Mouse (Mus musculus) hindbrain, embryonic 13.5 days (tissue): ENCODE measurements around the gene Cfap44. TPM values are rescaled to one million over a fixed set of nuclear protein-coding genes. Genes with fewer than 3 reads are reported as not detected.

ENCODE experiments used
- ATAC-seq: fragments of 200-750 bp; cut with Nextera tagmentation; 2 replicates; pipeline ENCODE4 v1.8.0; 2017; ENCODE audit warnings: moderate TSS enrichment; ENCODE audit not compliant: low FRiP score
- H3K27ac ChIP-seq: fragments of 300-500 bp; sonication (generic); 2 replicates; pipeline ENCODE4 v1.5.1; 2015; ENCODE audit warnings: inconsistent platforms, mild to moderate bottlenecking, moderate library complexity
- H3K27me3 ChIP-seq: fragments of 300-500 bp; sonication (generic); 2 replicates; pipeline ENCODE4 v1.6.1; 2015; ENCODE audit warnings: mild to moderate bottlenecking, inconsistent platforms
- H3K36me3 ChIP-seq: fragments of 300-500 bp; sonication (generic); 2 replicates; pipeline ENCODE4 v1.6.1; 2015; ENCODE audit warnings: mild to moderate bottlenecking, inconsistent platforms
- H3K4me1 ChIP-seq: fragments of 300-500 bp; sonication (generic); replicated peaks from 2 replicates; pipeline ENCODE4 v1.6.1; 2015; ENCODE audit warnings: inconsistent platforms
- H3K4me2 ChIP-seq: fragments of 300-500 bp; sonication (generic); 2 replicates; pipeline ENCODE4 v1.6.1; 2015; ENCODE audit warnings: inconsistent platforms, mild to moderate bottlenecking, moderate library complexity
- H3K4me3 ChIP-seq: fragments of 300-500 bp; sonication (generic); 2 replicates; pipeline ENCODE4 v1.5.1; 2015; ENCODE audit warnings: mild to moderate bottlenecking, inconsistent platforms
- H3K9ac ChIP-seq: fragments of 300-500 bp; sonication (generic); 2 replicates; pipeline ENCODE4 v1.6.1; 2015; ENCODE audit warnings: mild to moderate bottlenecking, inconsistent platforms
- H3K9me3 ChIP-seq: fragments of 300-500 bp; sonication (generic); 2 replicates; pipeline ENCODE4 v1.6.1; 2016; ENCODE audit warnings: inconsistent platforms
- WGBS: fragments of 180-500 bp; shearing (Covaris S2); methylation state at CpG from one replicate; pipeline ENCODE4 v1.1.7; 2015; 5-methylcytosine and 5-hydroxymethylcytosine counted together
- polyA plus RNA-seq: library from polyadenylated mRNA; unstranded; fragments of >200 nt; fragmentation: Nextera tagmentation; extraction: Ambion mirVana; gene quantifications from 2 replicates; pipeline ENCODE4 v1.2.1, GENCODE M21; 2015

Gene Cfap44
- polyA plus RNA-seq, 1 experiment from 2014 or later: 8.5 TPM

- no peak overlapping the region for H3K9ac ChIP-seq
- no peak overlapping the region for H3K4me2 ChIP-seq
- H3K9me3 ChIP-seq: no peaks in the 10 kb centered on the region
- no peak overlapping the region for H3K4me3 ChIP-seq
- WGBS: 77% methylated on average over 8 of the region's 8 CpGs
- H3K36me3 ChIP-seq: peaks cover 13% of the 10 kb centered on the region
- no peaks in the 10 kb centered on the region for H3K27me3 ChIP-seq
- no peak for ATAC-seq
- H3K27ac ChIP-seq: peak overlapping the region; percentile 25; the same call in 1 of the 2 replicates
- peaks cover 27% of the 10 kb centered on the region for H3K4me1 ChIP-seq
Measured at GRCm38 (mm10) chr16:44485691-44486090, 91.1 kb downstream of the Cfap44 start.

DNA sequence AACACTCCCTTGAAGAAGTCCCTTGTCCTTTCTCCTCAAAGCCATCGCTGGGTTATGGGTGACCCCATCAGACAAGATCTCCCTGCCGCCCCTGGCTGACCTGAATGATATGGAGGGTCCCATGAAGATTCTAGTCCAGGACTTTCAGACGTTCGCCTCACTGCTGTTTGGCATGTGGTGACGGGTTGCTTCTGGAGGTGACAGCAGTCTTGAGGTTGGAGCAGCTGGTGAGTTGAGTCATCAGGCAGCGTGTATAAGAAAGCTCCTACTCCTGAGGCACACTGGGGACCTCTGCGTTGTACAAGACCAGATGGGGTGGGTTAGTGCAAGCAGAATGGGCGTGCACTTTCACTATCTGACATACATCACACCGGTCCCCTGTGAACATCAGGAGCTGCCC, 92.0 kb downstream of the Cfap44 start:
- Histone ChIP-seq H3K9me3 (no peaks in the 10 kb centered on the region), H3K4me2 (no peak overlapping the region)
- WGBS: 75% methylated on average over 9 of the region's 9 CpGs

DNA sequence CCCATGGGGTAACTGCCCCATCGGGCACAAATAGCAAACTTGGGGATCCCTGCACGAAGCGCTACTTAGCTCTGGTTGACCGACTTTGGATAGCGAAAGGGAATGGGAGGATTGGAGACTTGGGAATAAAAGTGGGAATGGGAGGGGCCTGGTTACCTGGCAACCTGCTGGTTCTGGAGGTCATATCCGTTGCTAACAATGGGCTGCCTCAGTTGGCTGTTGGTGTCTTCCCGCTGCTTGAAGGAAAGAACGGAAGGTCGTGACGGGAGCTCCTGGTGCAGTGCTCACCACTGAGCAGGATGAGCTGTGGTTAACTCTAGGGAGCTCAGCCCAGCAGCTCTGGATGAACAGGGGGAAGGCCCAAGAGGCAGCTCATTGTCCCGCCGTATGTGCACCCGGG, 92.6 kb downstream of the Cfap44 start:
- Histone ChIP-seq H3K27me3 (no peaks in the 10 kb centered on the region), H3K4me2 (no peak overlapping the region), H3K36me3 (peaks cover 23% of the 10 kb centered on the region), H3K4me3 (no peak overlapping the region), H3K27ac (peak overlapping the region; percentile 60; the same call in 1 of the 2 replicates), H3K9me3 (no peaks in the 10 kb centered on the region), H3K9ac (peak overlapping the region; percentile 13; the same call in 1 of the 2 replicates), H3K4me1 (peaks cover 21% of the 10 kb centered on the region)
- 68% methylated on average over 13 of the region's 13 CpGs for WGBS
- no peak for ATAC-seq

More for the DNA sequence above, 92.0 kb downstream of the Cfap44 start:
- Histone ChIP-seq H3K4me3 (no peak overlapping the region), H3K27ac (no peak overlapping the region; the same call in 1 of the 2 replicates), H3K9ac (no peak overlapping the region), H3K36me3 (peaks cover 22% of the 10 kb centered on the region), H3K27me3 (no peaks in the 10 kb centered on the region), H3K4me1 (peaks cover 27% of the 10 kb centered on the region)
- ATAC-seq: no peak

- no peak overlapping the region for H3K27ac ChIP-seq
- 90% methylated on average over 9 of the region's 9 CpGs for WGBS
- no peak overlapping the region for H3K4me2 ChIP-seq
- ATAC-seq: no peak
- no peaks in the 10 kb centered on the region for H3K27me3 ChIP-seq
- H3K4me1 ChIP-seq: peaks cover 49% of the 10 kb centered on the region
- H3K4me3 ChIP-seq: no peak overlapping the region
- no peaks in the 10 kb centered on the region for H3K9me3 ChIP-seq
- no peak overlapping the region for H3K9ac ChIP-seq
- peaks cover 23% of the 10 kb centered on the region for H3K36me3 ChIP-seq
Measured at GRCm38 (mm10) chr16:44491051-44491450, 96.5 kb downstream of the Cfap44 start.

- H3K27me3 ChIP-seq: no peaks in the 10 kb centered on the region
- no peaks in the 10 kb centered on the region for H3K9me3 ChIP-seq
- peaks cover 18% of the 10 kb centered on the region for H3K36me3 ChIP-seq
- no peak overlapping the region for H3K4me2 ChIP-seq
- no peak for ATAC-seq
- H3K27ac ChIP-seq: no peak overlapping the region
- 93% methylated on average over 6 of the region's 6 CpGs for WGBS
- no peak overlapping the region for H3K9ac ChIP-seq
- H3K4me1 ChIP-seq: peaks cover 42% of the 10 kb centered on the region
- H3K4me3 ChIP-seq: no peak overlapping the region
Measured at GRCm38 (mm10) chr16:44492151-44492550, 97.6 kb downstream of the Cfap44 start.

DNA sequence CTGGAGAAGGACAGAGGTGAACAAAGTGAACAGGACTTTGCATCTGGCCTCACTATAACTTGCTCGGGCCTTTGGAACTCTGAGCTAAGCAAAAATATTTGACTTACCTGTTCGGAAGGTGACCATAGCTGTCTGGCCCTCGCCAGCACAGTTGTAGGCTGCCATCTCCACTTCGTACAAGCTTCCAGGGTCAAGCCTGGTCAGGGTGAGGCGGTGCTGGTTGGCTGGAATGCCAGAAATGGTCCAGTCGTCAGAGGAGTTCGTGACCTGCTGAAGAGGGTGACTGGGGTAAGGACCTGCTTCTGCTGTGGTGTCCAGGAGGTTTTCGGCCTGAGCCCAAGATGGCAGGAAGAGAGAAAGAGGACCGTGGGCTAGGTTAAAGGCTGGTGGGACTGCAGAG, 98.1 kb downstream of the Cfap44 start:
- ATAC-seq: no peak
- no peak overlapping the region for H3K4me3 ChIP-seq
- H3K4me2 ChIP-seq: no peak overlapping the region
- peaks cover 22% of the 10 kb centered on the region for H3K36me3 ChIP-seq
- no peaks in the 10 kb centered on the region for H3K9me3 ChIP-seq
- WGBS: 88% methylated on average over 9 of the region's 9 CpGs
- peaks cover 38% of the 10 kb centered on the region for H3K4me1 ChIP-seq
- H3K27ac ChIP-seq: peak overlapping the region; percentile 75
- no peaks in the 10 kb centered on the region for H3K27me3 ChIP-seq
- no peak overlapping the region for H3K9ac ChIP-seq

GRCm38 (mm10) chr16:44493868-44494267, 99.3 kb downstream of the Cfap44 start:
- no peak for ATAC-seq
- 29% methylated on average over 6 of the region's 6 CpGs for WGBS
- no peak overlapping the region for H3K9ac ChIP-seq
- H3K27ac ChIP-seq: peak overlapping the region; percentile 75
- H3K9me3 ChIP-seq: no peaks in the 10 kb centered on the region
- H3K27me3 ChIP-seq: no peaks in the 10 kb centered on the region
- H3K4me3 ChIP-seq: no peak overlapping the region
- no peak overlapping the region for H3K4me2 ChIP-seq
- H3K36me3 ChIP-seq: peaks cover 34% of the 10 kb centered on the region
- H3K4me1 ChIP-seq: peaks cover 38% of the 10 kb centered on the region

DNA sequence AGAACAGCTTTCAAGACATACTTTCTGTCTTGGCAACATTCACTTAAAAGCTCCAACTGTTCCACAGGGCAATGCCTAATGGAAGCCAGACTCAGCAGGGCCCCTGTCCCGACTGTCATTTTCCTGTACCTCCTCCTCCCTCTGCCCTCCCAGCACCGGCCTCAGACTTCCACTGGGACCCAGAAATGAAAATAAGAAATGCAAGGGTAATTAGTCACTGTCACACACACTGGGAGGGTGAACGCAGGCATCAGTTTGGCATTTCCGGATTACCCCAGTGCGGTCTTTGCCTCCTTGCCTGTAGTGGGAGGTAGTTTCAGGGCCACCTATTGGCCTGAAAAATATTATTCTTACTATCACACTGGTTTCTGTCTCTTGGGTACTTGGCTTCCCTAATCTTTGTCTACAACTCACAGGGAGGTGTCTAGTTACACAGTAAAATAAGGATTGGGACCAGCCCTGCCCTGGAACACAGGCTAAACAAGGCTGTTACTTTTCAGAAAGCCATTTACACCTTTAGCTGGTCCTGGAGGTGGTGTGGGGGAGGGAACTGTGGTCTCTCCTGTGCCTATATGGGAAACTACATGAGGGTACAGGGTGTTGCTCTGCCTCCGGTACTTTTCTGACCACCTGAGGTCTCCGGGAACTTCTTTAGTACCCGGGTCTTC, 100.0 kb downstream of the Cfap44 start:
- 36% methylated on average over 8 of the region's 8 CpGs for WGBS
- no peaks in the 10 kb centered on the region for H3K9me3 ChIP-seq
- H3K4me2 ChIP-seq: no peak overlapping the region
- peak; percentile 62 for ATAC-seq
- no peaks in the 10 kb centered on the region for H3K27me3 ChIP-seq
- peaks cover 39% of the 10 kb centered on the region for H3K36me3 ChIP-seq
- peaks cover 38% of the 10 kb centered on the region for H3K4me1 ChIP-seq
- H3K27ac ChIP-seq: peak overlapping the region; percentile 75
- no peak overlapping the region for H3K4me3 ChIP-seq
- H3K9ac ChIP-seq: no peak overlapping the region

DNA sequence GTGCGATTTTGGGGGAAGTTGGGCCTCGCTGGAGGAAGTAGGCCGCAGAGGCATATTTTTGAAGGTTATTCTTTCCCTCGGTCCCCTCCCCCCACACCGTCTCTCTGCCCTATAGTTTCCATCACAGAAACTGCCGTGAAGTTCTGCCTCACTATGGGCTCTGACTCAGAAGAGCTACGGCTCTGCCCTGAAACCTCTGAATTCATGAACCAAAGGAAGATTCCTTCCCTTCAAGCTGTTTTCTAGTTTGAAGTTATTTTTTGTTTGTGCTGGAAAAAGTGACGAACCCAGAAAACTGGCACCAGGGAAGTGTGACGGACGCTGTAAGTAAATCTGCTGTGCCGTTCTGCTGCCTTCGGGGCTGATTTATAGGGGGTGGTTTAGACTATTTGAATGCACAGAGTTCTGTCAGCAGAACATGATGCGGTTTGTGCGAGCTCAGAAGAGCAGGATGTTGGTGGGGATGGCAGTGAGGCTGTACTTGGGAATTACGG, 102.4 kb downstream of the Cfap44 start:
- Histone ChIP-seq H3K4me3 (no peak overlapping the region), H3K36me3 (peaks cover 46% of the 10 kb centered on the region), H3K9me3 (no peaks in the 10 kb centered on the region), H3K9ac (0 out of 2 replicates have a peak overlapping the region, but pooled peaks have one; percentile 24), H3K27ac (peak overlapping the region; percentile 58; the same call in 1 of the 2 replicates), H3K4me2 (no peak overlapping the region), H3K27me3 (no peaks in the 10 kb centered on the region), H3K4me1 (peaks cover 38% of the 10 kb centered on the region)
- 80% methylated on average over 15 of the region's 15 CpGs for WGBS
- no peak for ATAC-seq

GRCm38 (mm10) chr16:44498447-44498846, 103.9 kb downstream of the Cfap44 start:
- Histone ChIP-seq H3K27ac (no peak overlapping the region), H3K9me3 (no peaks in the 10 kb centered on the region), H3K9ac (no peak overlapping the region), H3K36me3 (peaks cover 58% of the 10 kb centered on the region), H3K4me2 (no peak overlapping the region), H3K4me3 (no peak overlapping the region), H3K4me1 (peaks cover 35% of the 10 kb centered on the region), H3K27me3 (no peaks in the 10 kb centered on the region)
- no peak for ATAC-seq
- WGBS: 88% methylated on average over 3 of the region's 3 CpGs

DNA sequence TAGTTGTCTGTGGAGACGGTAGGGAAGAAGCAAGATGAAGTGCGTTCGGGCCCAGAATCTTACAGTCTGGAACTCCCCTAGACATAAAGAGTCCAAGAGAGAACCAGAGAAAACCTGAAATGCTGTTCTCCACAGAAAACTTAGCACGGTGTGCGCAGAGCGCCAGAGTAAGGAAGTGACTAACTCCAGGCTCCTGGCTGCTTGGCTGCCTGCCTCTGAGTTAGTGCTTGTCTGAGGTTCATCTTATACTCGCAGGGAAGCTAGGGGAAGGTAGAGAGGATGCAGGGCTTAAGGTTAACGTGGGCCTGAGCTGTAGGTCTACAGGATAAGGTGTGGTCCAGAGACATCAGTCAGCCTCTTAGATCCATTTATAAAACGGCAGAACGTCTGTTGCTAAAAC, 107.2 kb downstream of the Cfap44 start:
- H3K27ac ChIP-seq: no peak overlapping the region
- no peaks in the 10 kb centered on the region for H3K9me3 ChIP-seq
- no peak overlapping the region for H3K4me2 ChIP-seq
- ATAC-seq: no peak
- peaks cover 7% of the 10 kb centered on the region; the same call in 1 of the 2 replicates for H3K4me1 ChIP-seq
- no peak overlapping the region for H3K4me3 ChIP-seq
- H3K9ac ChIP-seq: no peak overlapping the region
- no peaks in the 10 kb centered on the region for H3K27me3 ChIP-seq
- 92% methylated on average over 10 of the region's 10 CpGs for WGBS
- H3K36me3 ChIP-seq: peaks cover 69% of the 10 kb centered on the region

- no peak for ATAC-seq
- no peaks in the 10 kb centered on the region for H3K9me3 ChIP-seq
- H3K9ac ChIP-seq: no peak overlapping the region
- 87% methylated on average over 7 of the region's 7 CpGs for WGBS
- peaks cover 13% of the 10 kb centered on the region; the same call in 1 of the 2 replicates for H3K4me1 ChIP-seq
- no peak overlapping the region for H3K4me3 ChIP-seq
- H3K4me2 ChIP-seq: no peak overlapping the region
- H3K27me3 ChIP-seq: no peaks in the 10 kb centered on the region
- H3K36me3 ChIP-seq: peaks cover 67% of the 10 kb centered on the region
- peak overlapping the region; percentile 9; the same call in 1 of the 2 replicates for H3K27ac ChIP-seq
Measured at GRCm38 (mm10) chr16:44502325-44502724, 107.7 kb downstream of the Cfap44 start.
